Mouse (Mus musculus) kidney, adult 9 months (tissue): ENCODE data around the gene Col5a2.
"Not testable (repeated sequence)": the region's sequence is repeated elsewhere in the genome, so short reads cannot be mapped to it uniquely, and the experiment has no call there.

ENCODE experiments used
- DNase-seq: peaks from one replicate; pipeline ENCODE4 v3.0.0; 2022

The Col5a2 gene

DNA sequence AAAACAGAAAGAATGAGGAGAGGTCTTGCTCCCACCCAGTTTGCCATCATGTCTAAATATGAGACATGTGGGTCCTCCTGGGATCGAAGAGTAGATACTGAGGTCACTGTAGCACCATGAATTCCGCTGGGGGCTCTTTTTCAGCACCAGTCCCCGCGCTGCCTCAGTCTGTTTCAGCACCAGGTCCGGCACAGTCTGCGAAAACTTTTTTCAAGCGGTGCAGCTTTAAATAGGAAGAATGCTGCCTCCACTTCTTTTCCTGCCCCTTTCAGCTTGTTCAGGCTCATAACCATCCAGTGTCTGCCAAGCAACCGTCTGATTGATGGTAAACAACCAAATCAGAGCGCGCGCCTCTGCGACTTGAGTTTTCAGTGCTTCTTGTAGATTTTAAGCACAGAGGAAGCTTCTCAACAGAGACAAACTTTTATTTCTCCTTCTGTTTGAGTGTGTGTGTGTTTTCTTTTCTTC lies at the start of gene Col5a2:
Gene Col5a2 (minus strand): TSS at position 418 of the 468 bp plus-strand sequence.
- DNase-seq: peak; percentile 53

DNA sequence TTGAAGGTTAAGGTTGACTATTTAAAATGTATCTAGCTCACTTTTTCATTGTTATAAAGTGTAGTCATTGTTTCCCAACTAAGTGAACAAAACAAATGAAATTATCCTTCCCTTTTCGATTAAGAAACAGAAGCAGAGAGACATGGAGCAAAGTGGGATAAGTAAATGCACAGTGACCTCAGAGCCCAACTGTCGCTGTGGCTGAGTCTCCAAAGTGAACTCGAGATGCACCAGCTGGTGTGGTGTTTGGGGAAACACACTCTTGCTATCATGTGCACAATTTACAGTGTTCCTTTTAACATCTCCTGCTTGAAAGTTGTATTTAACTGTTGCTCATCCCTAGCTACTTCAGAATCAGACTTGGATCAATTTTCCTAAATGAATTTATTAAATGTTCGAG lies 47.4 kb upstream of the Col5a2 start:
- DNase-seq: no peak

DNA sequence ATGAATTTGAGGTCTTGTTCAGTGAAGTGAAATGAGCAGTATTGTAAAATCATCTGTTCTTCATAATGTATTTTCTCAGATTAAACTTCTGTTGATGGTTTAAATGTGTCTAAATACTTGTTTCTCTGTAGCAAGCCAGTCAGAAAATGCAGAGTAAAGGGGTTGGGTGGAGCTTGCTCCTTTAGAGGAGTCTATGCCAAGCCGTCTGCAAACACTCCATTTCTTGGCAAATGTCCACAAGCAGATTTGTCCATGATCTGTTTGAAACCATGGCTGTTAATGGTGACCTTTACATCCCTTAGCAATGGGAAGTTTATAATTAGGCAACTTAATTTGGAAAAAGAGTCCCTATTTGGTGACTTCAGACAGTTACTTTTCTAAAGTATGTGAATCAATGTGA lies 38.8 kb upstream of the Col5a2 start:
- DNase-seq: no peak

DNA sequence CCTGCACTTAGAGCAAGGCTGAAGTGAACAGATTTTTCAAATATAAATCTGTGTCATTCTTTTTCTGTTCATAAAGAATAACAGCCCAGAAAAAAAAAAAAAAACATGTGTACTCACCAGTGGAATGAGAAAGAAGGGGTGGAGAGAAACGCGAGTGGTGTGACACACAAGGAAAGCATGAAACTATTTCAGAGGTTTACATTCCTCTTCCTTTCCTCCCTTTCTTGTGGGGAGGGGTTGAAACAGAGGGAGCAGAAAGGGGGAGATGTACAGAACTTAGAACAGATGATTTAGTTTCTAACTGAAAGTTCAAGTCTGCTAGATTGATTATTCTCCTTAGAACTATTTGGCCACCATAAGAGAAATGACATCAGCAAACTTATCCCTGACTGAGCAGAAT lies 38.1 kb upstream of the Col5a2 start:
- DNase-seq: no peak

GRCm38 (mm10) chr1:45531486-45531885 lies 28.4 kb upstream of the Col5a2 start:
- DNase-seq: no peak

- DNase-seq: not testable (repeated sequence)
Measured at GRCm38 (mm10) chr1:45527476-45527875, 24.4 kb upstream of the Col5a2 start.

DNA sequence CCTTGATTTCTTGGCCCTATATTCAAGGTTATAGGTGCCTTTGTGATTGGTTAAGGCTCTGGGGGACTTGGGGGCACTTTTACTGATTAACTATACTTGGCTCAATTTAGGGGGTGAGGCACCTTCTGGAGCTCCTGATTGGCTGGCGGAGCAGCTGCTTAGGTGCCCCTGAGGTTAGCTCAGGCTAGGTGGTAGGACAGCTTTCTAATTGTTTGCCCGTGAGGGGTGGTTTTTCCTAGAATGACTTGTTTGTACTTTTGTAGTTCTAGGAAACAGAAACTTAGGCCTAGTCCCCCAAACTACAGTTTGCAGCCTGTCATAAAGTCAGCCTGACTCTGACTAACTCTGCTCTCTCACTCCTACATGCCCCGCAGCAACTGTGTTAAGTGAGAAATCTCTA lies 20.5 kb upstream of the Col5a2 start:
- DNase-seq: peak; percentile 27

- peak; percentile 27 for DNase-seq
Measured at GRCm38 (mm10) chr1:45521486-45521885, 18.4 kb upstream of the Col5a2 start.

DNA sequence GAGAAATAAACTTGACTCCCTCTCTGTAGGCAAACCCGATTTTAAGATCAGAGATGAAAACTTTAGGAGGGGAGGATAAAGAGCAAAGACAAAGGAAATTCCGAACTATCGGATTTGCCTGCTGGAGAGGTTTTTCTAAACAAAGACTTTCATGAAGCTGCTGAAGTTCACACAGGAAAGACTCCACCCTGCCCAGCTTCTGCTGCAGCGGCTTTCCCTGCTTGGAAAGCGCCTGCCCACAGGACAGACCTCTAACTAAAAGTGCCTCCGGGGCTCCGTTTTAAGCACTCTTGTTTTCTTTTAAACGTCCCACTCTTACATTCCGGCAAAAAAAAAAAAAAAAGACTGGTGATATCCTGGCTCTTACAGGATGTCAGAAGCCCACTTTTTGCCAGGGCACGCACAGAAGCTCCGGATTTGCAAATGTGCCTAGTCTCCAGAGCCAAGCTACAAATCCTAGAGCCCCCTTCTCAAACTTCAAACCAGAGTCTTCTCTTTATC lies 791 bp downstream of the Col5a2 start:
- DNase-seq: no peak

GRCm38 (mm10) chr1:45501437-45501836 lies 1.6 kb downstream of the Col5a2 start:
- DNase-seq: no peak

DNA sequence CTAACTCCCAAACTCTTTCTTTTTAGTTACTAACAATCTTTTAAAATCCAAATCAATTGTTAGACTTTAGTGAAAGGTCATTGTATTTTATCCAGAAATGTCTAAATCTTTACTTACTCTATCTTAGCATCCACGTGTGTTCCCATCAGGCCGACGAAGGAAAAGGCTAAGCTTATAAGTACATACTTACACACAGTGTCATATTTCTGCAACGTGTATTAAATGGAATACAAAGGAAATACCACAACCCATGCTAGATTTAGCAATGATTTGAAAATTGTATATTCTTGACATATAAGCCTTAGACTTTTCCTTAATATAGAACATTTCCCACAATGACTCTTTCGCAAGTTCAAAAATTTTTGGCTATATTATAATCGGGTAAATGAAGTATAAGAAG lies 2.6 kb downstream of the Col5a2 start:
- no peak for DNase-seq

DNA sequence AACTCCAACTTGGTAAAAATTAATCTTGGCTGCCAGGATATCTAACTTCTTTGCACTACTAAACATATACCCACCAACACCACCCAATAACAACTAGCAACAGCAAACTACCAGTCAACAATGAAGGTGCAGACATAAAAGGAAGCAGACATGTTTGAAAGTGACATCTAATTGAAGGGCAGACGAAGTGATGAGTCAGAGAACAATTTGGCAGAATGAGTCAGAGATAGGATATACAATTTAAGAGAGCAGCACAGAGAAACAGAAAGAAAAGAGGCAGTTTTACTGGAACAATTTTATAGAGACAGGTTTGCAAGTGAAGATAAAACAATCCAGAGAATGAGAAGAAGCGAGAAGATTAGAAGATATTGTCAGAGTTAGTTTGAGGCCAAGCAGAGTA lies 8.1 kb downstream of the Col5a2 start:
- no peak for DNase-seq

DNA sequence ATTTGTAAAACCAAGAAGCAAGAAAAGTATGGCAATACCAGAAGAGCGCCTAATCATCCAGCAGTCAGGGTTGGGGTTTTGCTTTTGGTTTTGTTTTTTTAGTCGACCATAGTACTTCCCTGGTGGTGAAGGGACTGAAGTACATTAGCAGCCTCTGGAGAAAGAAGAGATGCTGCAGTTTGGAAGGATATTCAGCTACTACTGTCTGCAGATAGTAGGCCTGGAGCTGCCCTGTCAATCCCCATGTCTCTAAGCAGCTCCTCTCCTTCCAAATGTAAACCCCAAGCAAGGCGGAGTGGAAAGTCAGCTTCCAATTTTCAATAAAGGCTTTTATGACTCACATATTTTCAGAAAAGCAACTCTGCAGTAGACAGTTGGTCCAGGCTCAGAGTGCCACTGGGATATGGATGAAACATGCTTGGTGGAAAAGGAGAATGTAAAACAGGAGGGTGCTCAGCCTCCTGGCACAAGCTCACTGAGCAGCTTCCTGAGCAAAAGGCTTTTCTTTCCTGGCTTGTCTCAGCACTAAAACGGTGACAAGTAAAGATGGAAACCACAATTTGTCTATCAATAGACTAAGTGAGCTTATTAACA lies 10.9 kb downstream of the Col5a2 start:
- no peak for DNase-seq

- DNase-seq: no peak
Measured at GRCm38 (mm10) chr1:45490451-45490850, 12.6 kb downstream of the Col5a2 start.

GRCm38 (mm10) chr1:45488291-45488690 lies 14.8 kb downstream of the Col5a2 start:
- DNase-seq: no peak

DNA sequence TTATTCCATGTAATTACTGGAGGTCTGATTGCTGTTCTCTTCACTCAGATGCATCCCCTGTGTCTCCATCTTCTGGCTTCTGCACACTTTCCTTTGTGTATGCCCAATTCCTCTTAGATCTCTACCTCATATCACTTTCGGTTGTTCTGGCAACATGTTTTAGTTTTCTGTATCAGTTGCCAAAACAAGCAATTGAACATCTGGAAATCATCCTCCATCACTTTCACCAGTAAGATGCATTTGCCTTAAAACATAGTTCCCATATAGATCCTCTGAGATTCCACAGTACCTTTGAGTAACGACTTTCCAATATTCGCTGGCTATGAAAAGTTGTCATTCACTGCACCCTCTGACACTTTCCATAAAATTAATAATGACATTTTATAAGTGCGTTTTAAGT lies 20.1 kb downstream of the Col5a2 start:
- no peak for DNase-seq

DNA sequence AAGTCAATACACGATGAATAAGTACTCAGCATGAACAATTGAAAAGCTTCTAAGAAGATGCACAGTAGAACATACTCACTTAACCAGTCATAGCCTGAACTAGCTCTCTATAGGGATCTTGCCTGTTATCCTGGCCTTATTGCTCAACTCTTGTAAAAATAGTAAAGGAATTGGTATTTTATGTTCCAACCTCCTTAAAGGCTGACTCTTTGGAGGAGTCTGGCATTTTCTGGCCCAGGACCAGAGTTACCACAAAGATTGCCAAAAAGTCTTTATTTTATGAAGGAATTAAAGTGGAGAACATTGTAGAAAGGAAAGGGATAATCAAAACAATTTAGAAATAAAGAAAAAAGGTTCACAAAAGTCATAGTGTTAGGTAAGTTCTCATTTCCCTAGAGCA lies 21.2 kb downstream of the Col5a2 start:
- no peak for DNase-seq

- DNase-seq: no peak
Measured at GRCm38 (mm10) chr1:45479087-45479486, 24.0 kb downstream of the Col5a2 start.

GRCm38 (mm10) chr1:45472751-45473150 lies 30.3 kb downstream of the Col5a2 start:
- DNase-seq: no peak

GRCm38 (mm10) chr1:45460767-45461166 lies 42.3 kb downstream of the Col5a2 start:
- DNase-seq: no peak

GRCm38 (mm10) chr1:45455763-45456162 lies 47.3 kb downstream of the Col5a2 start:
- no peak for DNase-seq

- DNase-seq: no peak
Measured at GRCm38 (mm10) chr1:45448856-45449255, 54.2 kb downstream of the Col5a2 start.

DNA sequence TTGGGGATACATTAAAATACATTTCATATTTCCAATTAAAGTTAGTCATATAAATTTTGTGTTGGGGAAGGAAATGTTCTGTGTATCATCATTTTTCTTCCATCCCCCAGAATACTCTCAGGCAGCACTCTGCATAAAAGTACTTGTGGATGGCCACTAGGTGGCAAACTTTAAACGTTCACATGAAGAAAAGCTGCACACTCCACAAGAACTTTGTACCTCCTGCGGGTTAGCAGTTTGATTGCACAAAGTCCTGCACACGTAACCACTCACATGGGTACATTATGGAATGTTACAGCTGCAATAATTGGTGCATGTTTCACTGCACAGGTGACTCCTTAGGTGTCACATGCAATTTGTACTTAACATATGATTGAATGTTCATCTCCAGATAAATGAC lies 71.2 kb downstream of the Col5a2 start:
- DNase-seq: peak; percentile 56

DNA sequence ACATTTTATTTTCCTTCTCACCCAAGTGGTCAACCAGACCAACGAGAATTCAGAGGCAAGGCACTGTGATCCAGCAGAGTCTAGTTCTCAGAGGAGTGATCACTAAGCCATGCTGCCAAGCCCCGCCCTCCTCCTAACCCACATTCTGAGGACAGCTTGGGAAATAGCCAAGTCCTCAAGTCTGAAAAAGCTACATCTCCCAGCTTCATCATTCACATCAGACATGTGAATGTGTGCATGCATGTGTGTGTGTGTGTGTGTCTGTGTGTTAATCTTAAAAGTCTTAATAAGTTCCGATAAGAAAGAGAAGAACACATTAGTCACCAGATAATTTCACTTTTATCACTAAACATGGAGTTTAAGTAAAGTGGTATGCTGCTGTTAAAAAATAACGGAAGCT lies 72.6 kb downstream of the Col5a2 start:
- DNase-seq: peak; percentile 35

DNA sequence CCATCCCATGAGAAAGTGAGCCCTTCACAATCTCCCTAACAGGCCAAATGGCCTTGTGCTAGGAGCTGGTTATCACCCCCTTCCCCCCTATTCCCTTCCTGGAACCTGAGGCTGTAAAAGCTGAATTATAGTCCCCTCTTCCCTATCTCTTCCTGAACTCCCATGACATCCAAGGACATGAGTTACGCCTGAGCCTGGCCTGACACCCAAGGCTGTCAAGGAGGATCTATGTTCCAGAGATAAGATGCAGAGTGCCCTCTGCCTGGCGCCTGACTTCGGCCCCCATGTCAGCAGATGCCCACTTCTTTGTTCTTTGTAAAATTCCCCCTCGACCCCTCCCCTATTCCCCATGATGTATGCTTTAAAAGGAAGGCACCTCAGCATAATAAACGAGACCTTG lies 73.9 kb downstream of the Col5a2 start:
- not testable (repeated sequence) for DNase-seq
